In genomic region chr2:166544575-166545251, GRCm38 (mm10) we compare ENCODE assay signal across 10 mouse cellular contexts.
DNase-seq lines count a peak whose midpoint lies in the region; ATAC-seq and TF ChIP-seq lines count a peak whose summit lies in the region.
"Had no signal": no experiment of that assay in that cellular context is flagged by ENCODE, and none has a peak within 500 bp of the region (broad histone marks: within the 10 kb centered on the region; RNA-seq: fewer than 3 reads in every experiment).

No protein-coding gene starts in this region.

- no peaks in the 10 kb centered on the region; the same call in 1 of the 2 replicates for H3K9me3 ChIP-seq in heart, embryonic 10.5 days
- H3K9me3 ChIP-seq in lung, embryonic 14.5 days (ENCODE audit: low read depth, low read length), result no peaks in the 10 kb centered on the region
- no peaks in the 10 kb centered on the region; the same call in 1 of the 2 replicates for H3K9me3 ChIP-seq in limb, embryonic 10.5 days (replicated peaks)

- H3K4me1 ChIP-seq in heart, embryonic 10.5 days, result peaks cover 39% of the 10 kb centered on the region
- H3K4me1 ChIP-seq in lung, embryonic 14.5 days (ENCODE audit: insufficient read depth), result 0 out of 2 replicates have a peak, but pooled peaks cover 3% of the 10 kb centered on the region
- peaks cover 62% of the 10 kb centered on the region for H3K4me1 ChIP-seq in limb, embryonic 10.5 days

- intact Hi-C loops in heart, postnatal 10 days (cut with DNase I), result no loop called here

- no peak overlapping the region for H3K4me3 ChIP-seq in heart, embryonic 10.5 days
- H3K4me3 ChIP-seq in lung, embryonic 14.5 days (ENCODE audit: low read depth, low read length), result no peak overlapping the region
- no peak overlapping the region for H3K4me3 ChIP-seq in limb, embryonic 10.5 days

- WGBS in heart, embryonic 10.5 days, result 54% methylated on average over 7 of the region's 7 CpGs
- 46% methylated on average over 7 of the region's 7 CpGs for WGBS in lung, embryonic 14.5 days
- WGBS in limb, embryonic 10.5 days, result 55% methylated on average over 7 of the region's 7 CpGs

- no peak for ATAC-seq in lung, embryonic 14.5 days (ENCODE audit: insufficient read depth)

- H3K27ac ChIP-seq in heart, embryonic 10.5 days, result peak overlapping the region; percentile 13; the same call in 1 of the 2 replicates
- no peak overlapping the region for H3K27ac ChIP-seq in lung, embryonic 14.5 days (ENCODE audit: low read depth)
- peak overlapping the region; percentile 80 for H3K27ac ChIP-seq in limb, embryonic 10.5 days

- H3K4me2 ChIP-seq in lung, embryonic 14.5 days, result no peak overlapping the region

- peak; percentile 17; the same call in 1 of the 2 replicates for TF ChIP-seq CTCF in lung, embryonic 14.5 days (IDR thresholded peaks at IDR 0.05; ENCODE audit: low read depth)

- H3K9ac ChIP-seq in lung, embryonic 14.5 days, result no peak overlapping the region

- H3K36me3 ChIP-seq in heart, embryonic 10.5 days, result 0 out of 2 replicates have a peak, but pooled peaks cover 3% of the 10 kb centered on the region
- no peaks in the 10 kb centered on the region for H3K36me3 ChIP-seq in lung, embryonic 14.5 days (ENCODE audit: insufficient read depth)
- no peaks in the 10 kb centered on the region for H3K36me3 ChIP-seq in limb, embryonic 10.5 days

- H3K27me3 ChIP-seq in heart, embryonic 10.5 days (ENCODE audit: insufficient read depth, poor library complexity, severe bottlenecking), result peaks cover 2% of the 10 kb centered on the region; the same call in 1 of the 2 replicates
- no peaks in the 10 kb centered on the region for H3K27me3 ChIP-seq in lung, embryonic 14.5 days (ENCODE audit: insufficient read depth, low read length)
- no peaks in the 10 kb centered on the region for H3K27me3 ChIP-seq in limb, embryonic 10.5 days (ENCODE audit: low read depth, poor library complexity, severe bottlenecking)

- no peak for DNase-seq in heart, embryonic 10.5 days (ENCODE audit: low spot score)
- DNase-seq in heart, postnatal 10 days, result no peak
- no peak for DNase-seq in lung, embryonic 14.5 days
- no peak for DNase-seq in lung, postnatal 4 days
- peak; percentile 46 for DNase-seq in R1 (ENCODE audit: low read depth, low spot score)
- no peak for DNase-seq in limb, embryonic 10.5 days (ENCODE audit: low spot score)
- DNase-seq in gastrocnemius, adult 8-10 months (ENCODE audit: low spot score in 2 of 2), result no peak
- DNase-seq in spleen, postnatal 14 days (ENCODE audit: low spot score in 2 of 2), result no peak
- DNase-seq: adrenal gland, postnatal 14 days; heart, postnatal 36 days had no signal
